Mouse (Mus musculus): ENCODE results near the gene Ctnnal1.

Ctnnal1 gene

GRCm38 (mm10) chr4:56861551-56861950 lies 3.4 kb downstream of the Ctnnal1 start:
- peak; percentile 15 for DNase-seq (ENCODE audit: extremely low read depth, low read depth)

- no peak for DNase-seq (ENCODE audit: extremely low read depth, low read depth)
Measured at GRCm38 (mm10) chr4:56858733-56859132, 6.3 kb downstream of the Ctnnal1 start.

- DNase-seq (ENCODE audit: extremely low read depth, low read depth): no peak
Measured at GRCm38 (mm10) chr4:56856371-56856949, 8.5 kb downstream of the Ctnnal1 start.

DNA sequence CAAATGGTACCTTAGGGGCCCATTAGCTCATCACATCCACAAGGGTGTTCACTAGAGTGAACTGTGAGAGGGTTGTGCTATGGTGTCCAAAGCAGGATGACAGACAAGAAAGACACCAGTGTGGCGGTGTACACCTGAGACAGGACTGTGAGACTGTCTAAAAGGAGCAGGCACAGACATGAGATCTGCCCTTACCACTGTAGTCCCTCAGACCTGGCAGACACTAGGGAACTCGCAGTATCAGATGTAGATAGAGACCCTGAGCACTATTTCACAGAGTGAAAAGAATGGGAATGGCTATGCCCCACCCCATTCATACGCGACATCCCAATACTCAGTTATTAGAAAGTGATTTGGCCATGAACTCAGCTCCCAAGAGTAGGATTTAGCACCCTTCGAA lies 9.1 kb downstream of the Ctnnal1 start:
- no peak for DNase-seq (ENCODE audit: extremely low read depth, low read depth)

GRCm38 (mm10) chr4:56850724-56851123 lies 14.3 kb downstream of the Ctnnal1 start:
- no peak for DNase-seq (ENCODE audit: extremely low read depth, low read depth)

DNA sequence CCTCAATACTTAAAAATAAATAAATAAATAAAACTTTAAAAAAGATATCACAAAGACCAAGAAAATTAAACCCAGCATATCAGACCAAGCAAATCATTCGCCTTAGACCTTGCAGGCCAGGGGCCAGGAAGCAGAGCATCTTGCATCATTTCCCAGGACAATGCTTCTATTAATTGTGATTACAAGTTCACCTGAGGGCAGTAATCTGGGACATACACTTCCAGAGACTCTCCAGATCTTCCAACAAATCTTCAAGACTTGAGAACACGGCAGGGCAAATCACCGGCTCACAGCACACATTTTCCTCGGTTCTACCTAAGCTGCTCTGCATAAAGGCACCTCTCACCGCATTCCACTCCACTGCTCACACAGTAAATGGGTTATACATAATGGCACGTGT lies 16.9 kb downstream of the Ctnnal1 start:
- DNase-seq (ENCODE audit: extremely low read depth, low read depth): no peak

GRCm38 (mm10) chr4:56847400-56847799 lies 17.6 kb downstream of the Ctnnal1 start:
- no peak for DNase-seq (ENCODE audit: extremely low read depth, low read depth)

DNA sequence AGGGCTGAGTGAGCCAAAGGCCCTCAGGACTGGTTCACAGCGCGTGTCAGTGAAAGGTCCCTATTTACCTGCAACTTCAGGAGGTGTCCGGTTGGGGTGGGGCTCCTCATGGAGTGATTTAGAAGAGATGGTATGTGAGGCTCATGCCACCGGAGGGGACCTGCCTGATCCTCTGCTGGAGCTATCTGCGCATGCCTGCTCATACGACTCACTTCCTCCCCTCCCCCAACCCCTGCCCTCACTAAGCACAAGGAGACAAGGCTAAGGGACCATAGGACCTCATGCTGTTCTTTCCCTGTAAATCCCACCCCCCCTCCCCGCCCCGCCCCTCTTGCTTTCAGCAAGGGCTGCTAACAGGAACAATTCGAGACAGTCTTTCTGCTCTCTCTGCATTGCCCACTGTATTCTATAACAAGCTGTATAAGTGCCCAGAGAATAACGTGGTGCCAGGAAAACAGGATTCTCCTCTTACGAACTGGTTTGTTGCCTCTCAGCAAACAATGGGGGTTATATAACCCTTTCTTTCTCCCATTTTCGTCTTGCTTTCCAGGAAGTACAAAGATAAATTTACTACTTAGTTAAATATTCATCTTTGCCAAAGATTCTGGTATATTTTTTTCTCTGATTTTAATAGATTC lies 19.0 kb downstream of the Ctnnal1 start:
- no peak for DNase-seq (ENCODE audit: extremely low read depth, low read depth)

DNA sequence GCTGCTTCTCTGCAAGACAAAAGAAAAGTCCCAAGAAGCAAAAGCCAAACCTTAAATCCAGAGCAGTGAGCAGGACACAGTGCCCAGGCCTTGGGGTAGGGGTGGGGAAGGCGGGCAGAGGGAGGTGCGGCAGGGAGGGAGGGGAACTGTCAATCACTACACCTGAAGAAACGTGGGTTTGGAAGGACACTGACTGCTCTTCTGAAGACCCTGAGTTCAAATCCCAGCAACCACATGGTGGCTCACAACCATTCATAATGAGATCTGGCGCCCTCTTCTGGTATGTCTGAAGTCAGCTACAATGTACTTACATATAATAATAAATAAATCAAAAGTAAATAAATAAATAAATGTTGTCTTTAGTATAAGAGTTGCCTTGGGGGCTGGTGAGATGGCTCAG lies 20.1 kb downstream of the Ctnnal1 start:
- DNase-seq (ENCODE audit: extremely low read depth, low read depth): no peak

DNA sequence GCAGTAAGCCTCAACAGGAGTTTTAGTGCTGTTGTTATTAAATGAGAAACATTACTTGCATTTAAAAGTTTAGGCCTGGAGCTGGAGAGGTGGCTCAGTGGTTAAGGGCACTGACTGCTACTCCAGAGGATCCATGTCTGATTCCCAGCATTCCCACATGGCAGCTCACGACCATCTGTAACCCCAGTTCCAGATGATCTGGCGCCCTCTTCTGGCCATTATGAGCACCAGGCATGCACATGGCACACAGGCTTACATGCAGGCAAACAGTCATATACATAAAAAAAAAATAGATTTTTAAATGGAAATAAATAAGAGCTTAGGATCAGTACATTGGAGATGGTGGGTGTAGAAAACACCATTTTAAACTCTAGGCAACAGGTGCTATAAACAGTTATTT lies 21.0 kb downstream of the Ctnnal1 start:
- DNase-seq (ENCODE audit: extremely low read depth, low read depth): no peak

DNA sequence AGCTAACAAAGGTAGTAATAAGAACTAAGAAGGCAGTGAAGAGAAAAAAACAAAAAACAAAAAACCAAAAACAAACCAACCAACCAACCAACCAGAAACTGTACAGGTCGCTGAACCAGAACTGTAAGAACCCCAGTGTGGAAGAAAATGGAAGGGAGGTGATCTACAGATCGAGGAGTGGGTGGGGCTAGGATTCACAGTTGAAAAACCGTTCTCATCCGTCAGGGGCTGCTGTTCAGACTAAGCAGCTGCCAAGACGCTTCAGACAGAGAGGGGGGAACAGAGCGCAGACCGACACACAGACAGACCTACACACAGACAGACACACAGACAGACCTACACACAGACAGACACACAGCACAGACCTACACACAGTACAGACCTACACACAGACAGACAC lies 22.5 kb downstream of the Ctnnal1 start:
- DNase-seq (ENCODE audit: extremely low read depth, low read depth): no peak

DNA sequence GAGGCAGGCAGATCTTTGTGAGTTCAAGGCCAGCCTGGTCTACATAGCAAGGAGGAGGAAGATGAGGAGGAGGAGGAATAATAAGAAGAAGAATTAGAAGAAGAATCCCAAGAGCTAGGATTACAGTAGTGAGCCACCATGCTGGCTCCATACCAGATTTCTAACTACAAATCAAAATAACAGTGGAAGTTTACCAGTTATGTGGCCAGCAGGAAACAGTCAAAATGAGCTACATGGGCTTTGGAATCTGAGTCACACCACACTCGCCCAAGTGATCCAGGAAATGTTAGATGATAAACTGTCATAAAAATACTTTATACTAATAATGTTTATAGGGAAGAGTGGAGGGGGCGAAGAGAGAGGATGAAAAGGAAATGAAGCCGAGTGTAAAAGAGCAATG lies 24.7 kb downstream of the Ctnnal1 start:
- DNase-seq (ENCODE audit: extremely low read depth, low read depth): no peak

- DNase-seq (ENCODE audit: extremely low read depth, low read depth): no peak
Measured at GRCm38 (mm10) chr4:56837661-56838060, 27.3 kb downstream of the Ctnnal1 start.

DNA sequence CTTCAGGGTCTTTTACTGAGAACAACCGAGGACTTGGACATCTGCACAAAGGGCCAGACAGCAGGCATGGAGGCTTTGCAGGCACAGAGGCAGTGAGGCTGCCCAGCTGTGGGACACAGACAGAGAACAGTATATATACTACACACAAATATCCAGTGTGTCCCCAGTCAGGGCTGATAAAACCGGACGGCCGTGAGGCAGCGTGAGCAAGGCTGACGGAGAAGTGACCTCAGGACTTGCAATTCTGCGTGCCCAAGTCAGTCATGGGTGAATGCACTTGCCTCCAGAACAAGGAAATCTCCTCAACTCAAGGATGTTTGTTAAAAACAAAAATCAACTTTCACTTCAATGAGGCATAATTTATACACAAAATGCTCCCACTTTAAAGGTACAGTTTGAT lies 33.0 kb downstream of the Ctnnal1 start:
- no peak for DNase-seq (ENCODE audit: extremely low read depth, low read depth)

DNA sequence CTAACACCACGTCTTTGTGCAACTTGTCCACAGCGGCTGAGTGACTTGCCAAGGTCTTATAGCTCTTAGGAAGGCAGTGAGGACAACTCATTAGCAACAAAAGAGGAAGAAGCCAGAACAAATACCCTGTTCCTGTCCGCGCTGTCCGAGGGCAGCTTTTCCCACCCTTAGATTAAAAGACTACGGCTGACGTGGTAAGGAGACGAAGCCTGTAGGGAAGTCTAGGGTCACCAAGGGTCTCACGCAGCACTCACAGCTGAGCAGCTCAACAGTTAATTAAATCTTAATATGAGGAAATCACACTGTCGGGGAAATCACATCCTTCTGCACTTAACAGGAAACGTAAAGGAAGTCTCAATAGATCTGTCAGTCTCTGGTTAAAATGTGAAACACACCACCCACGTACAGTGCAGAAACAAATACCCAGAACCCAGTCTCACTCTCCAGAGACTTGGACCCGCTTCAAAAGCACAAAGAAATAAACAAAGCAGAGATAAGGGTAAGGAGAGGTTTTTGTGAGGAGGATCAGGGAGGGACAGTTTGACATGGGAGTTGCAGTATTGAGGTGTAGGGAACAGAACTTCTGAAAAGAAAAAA lies 33.9 kb downstream of the Ctnnal1 start:
- DNase-seq (ENCODE audit: extremely low read depth, low read depth): no peak

GRCm38 (mm10) chr4:56829511-56829921 lies 35.5 kb downstream of the Ctnnal1 start:
- no peak for DNase-seq (ENCODE audit: extremely low read depth, low read depth)

DNA sequence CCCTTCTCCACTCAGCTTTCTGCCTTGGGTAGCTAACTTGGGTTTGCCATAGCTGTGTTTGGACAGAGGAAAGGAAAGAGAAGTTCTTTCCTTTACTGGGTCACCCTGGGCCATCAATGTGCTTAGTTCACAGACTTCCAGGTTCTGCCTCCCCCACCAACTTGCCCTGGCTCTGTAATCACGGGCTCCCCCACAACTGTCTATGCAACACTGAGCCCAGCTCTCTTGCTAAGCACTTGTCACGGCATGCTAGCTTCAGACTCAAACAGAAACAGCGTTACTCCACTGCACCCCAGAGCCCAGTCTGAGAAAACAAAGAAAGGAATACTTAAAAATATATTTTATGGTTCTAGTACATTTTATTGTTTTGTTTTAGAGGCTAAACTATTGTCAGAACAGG lies 36.1 kb downstream of the Ctnnal1 start:
- no peak for DNase-seq (ENCODE audit: extremely low read depth, low read depth)

DNA sequence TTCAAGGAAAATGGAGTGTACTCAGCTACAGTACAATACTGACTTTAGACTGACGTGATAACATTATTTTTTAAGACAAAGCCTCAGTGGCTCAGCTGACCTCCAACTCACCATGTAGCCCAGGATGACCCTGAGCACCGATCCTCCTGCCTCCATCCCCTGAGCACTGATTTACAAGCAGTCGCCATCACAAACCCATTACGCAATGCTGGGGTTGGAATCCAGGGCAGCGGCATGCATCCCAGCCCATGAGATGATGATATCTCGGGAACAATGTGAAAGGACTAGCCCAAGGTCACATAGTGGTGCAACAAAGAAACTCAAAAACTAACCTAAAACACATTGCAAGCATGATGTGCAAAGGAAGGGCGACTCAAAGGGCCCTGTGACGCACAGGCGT lies 40.8 kb downstream of the Ctnnal1 start:
- no peak for DNase-seq (ENCODE audit: extremely low read depth, low read depth)

DNA sequence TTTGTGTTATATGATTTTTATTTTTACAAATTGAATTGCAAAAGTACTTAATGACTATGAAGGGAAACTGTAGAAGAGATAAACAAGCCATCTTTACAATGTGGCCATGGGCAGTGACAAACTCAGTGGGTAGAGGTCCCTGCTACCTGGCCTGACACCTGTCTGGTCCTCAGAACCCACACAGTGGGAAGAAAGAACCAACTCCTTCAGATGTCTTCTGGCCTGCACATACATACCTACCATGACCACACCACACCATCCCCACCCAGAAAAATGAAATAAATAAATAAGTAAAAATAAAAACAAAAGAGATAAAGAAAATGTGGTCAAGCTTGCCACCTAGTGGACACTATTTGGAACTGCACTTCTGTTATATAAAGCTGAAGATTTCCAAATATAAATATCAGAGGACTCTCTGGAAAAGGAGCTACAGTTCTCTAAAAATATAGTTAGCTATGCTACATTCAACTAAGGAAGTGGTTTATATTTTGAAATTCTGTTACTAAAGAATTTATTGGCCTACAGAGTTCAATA lies 44.9 kb downstream of the Ctnnal1 start:
- DNase-seq (ENCODE audit: extremely low read depth, low read depth): peak; percentile 18

DNA sequence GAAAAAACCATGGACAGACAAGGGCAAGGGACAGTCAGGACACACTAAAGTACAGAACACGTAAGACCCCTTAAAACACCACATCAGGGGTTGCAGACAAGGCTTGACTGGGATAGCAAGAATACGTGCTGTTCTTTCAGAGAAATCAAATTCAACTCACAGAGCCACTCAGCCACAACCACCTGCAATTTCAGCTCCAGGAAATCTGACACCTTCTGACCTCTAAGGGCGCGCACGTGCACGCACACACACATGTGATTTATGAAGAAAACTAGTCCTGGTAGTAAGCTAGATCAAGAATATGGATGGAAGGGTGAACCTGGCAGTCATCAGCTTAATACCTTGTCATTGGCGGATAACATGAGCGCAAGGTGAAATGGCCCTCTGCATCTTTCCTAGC lies 49.9 kb downstream of the Ctnnal1 start:
- DNase-seq (ENCODE audit: extremely low read depth, low read depth): no peak

DNA sequence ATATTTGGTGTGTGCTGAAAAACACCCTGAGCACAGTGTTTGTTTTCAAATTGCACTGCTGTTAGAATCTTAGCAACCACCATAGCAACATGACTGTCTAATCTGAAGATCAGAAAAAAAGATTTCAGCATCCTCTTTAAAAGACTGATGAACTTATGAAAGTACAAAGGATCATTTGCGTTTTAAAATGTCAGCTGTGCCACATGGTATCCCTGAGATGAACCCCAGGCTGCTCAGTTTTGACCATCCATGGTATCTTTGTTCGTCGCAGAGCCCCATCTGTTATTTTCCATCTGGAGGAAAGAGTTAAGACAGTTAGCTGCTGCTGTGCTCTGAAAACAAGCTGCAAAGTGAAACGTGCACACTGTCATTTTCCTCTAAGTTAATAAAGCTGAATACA lies 52.9 kb downstream of the Ctnnal1 start:
- DNase-seq (ENCODE audit: extremely low read depth, low read depth): no peak

- DNase-seq (ENCODE audit: extremely low read depth, low read depth): no peak
Measured at GRCm38 (mm10) chr4:56811642-56812041, 53.3 kb downstream of the Ctnnal1 start.

GRCm38 (mm10) chr4:56809050-56809449 lies 55.9 kb downstream of the Ctnnal1 start:
- DNase-seq (ENCODE audit: extremely low read depth, low read depth): no peak

All from MEL-GATA-1-ER (cell line).